ENCODE assay signal across 26 mouse cellular contexts in genomic region chr1:86493783-86494182, GRCm38 (mm10). TPM values are rescaled to one million over a fixed set of nuclear protein-coding genes. Genes with fewer than 3 reads are reported as not detected.
DNase-seq lines count a peak whose midpoint lies in the region; ATAC-seq and TF ChIP-seq lines count a peak whose summit lies in the region.
"Had no signal": no experiment of that assay in that cellular context is flagged by ENCODE, and none has a peak within 500 bp of the region (broad histone marks: within the 10 kb centered on the region; RNA-seq: fewer than 3 reads in every experiment).

No protein-coding gene starts in this region.

- H3K27me3 ChIP-seq in heart, embryonic 11.5 days (ENCODE audit: control insufficient read depth, insufficient read depth, low read length), result no peaks in the 10 kb centered on the region
- no peaks in the 10 kb centered on the region for H3K27me3 ChIP-seq in kidney, embryonic 16.5 days (ENCODE audit: insufficient read depth, low read length)
- H3K27me3 ChIP-seq in E14TG2a.4 (ENCODE audit: insufficient read depth, low read length) (no peaks in the 10 kb centered on the region), ES-Bruce4 (ENCODE audit: control insufficient read depth, insufficient read depth, low read length, poor library complexity, severe bottlenecking) (no peaks in the 10 kb centered on the region)
- H3K27me3 ChIP-seq: embryonic facial prominence, embryonic 12.5 days; embryonic facial prominence, embryonic 15.5 days; Patski had no signal

- TF ChIP-seq POLR2A in ES-Bruce4 (IDR thresholded peaks at IDR 0.05; ENCODE audit: insufficient read depth, low read length), result no peak

- ATAC-seq in heart, embryonic 11.5 days (replicated peaks; ENCODE audit: insufficient number of reproducible peaks, low FRiP score, low TSS enrichment), result no peak
- ATAC-seq in kidney, embryonic 16.5 days (ENCODE audit: low FRiP score, low TSS enrichment), result no peak
- ATAC-seq: CD4-positive, CD25-positive, alpha-beta regulatory T cell, adult 4 months; forebrain, embryonic 14.5 days; forebrain, postnatal 0 days; hindbrain, postnatal 0 days; inflammation-experienced regulatory T-cells, adult 6 months; Patski had no signal

- no peaks in the 10 kb centered on the region for H3K9me3 ChIP-seq in heart, embryonic 11.5 days (replicated peaks; ENCODE audit: control insufficient read depth, low read length)
- H3K9me3 ChIP-seq in kidney, embryonic 16.5 days (ENCODE audit: low read length), result no peaks in the 10 kb centered on the region
- no peaks in the 10 kb centered on the region for H3K9me3 ChIP-seq in E14TG2a.4 (ENCODE audit: low read length)
- no peaks in the 10 kb centered on the region for H3K9me3 ChIP-seq in ES-Bruce4 (replicated peaks; ENCODE audit: control insufficient read depth, insufficient read depth, low read length, poor library complexity, severe bottlenecking)
- H3K9me3 ChIP-seq: embryonic facial prominence, embryonic 12.5 days; embryonic facial prominence, embryonic 15.5 days; G1E; heart, embryonic 10.5 days had no signal

- no peak overlapping the region for H3K4me3 ChIP-seq in heart, embryonic 11.5 days (ENCODE audit: low read depth, low read length)
- H3K4me3 ChIP-seq in kidney, embryonic 16.5 days (ENCODE audit: low read length), result no peak overlapping the region
- H3K4me3 ChIP-seq in E14TG2a.4 (replicated peaks; ENCODE audit: low read length) (peak overlapping the region; percentile 35; the same call in 1 of the 2 replicates), ES-Bruce4 (ENCODE audit: low read depth, low read length) (no peak overlapping the region)
- H3K4me3 ChIP-seq: embryonic facial prominence, embryonic 12.5 days; embryonic facial prominence, embryonic 15.5 days; heart, adult 2 months; heart, embryonic 10.5 days had no signal

- H3K4me1 ChIP-seq in heart, embryonic 11.5 days (ENCODE audit: control insufficient read depth, insufficient read depth, low read length), result peaks cover 26% of the 10 kb centered on the region
- peaks cover 49% of the 10 kb centered on the region for H3K4me1 ChIP-seq in kidney, embryonic 16.5 days (ENCODE audit: insufficient read depth, low read length)
- H3K4me1 ChIP-seq in E14TG2a.4 (replicated peaks; ENCODE audit: low read depth, low read length) (peaks cover 99% of the 10 kb centered on the region), ES-Bruce4 (ENCODE audit: control insufficient read depth, insufficient read depth, low read length) (peaks cover 29% of the 10 kb centered on the region)

- no peak for TF ChIP-seq EP300 in ES-Bruce4 (IDR thresholded peaks at IDR 0.05; ENCODE audit: insufficient read depth, low read depth, low read length)

- 80% methylated on average over 3 of the region's 3 CpGs for WGBS in heart, embryonic 11.5 days (ENCODE audit: insufficient replicate concordance)
- 67% methylated on average over 3 of the region's 3 CpGs for WGBS in kidney, embryonic 16.5 days

- no peak overlapping the region for H3K27ac ChIP-seq in heart, embryonic 11.5 days (ENCODE audit: low read depth, low read length)
- H3K27ac ChIP-seq in kidney, embryonic 16.5 days (ENCODE audit: low read length), result 0 out of 2 replicates have a peak overlapping the region, but pooled peaks have one; percentile 21
- peak overlapping the region; percentile 55 for H3K27ac ChIP-seq in ES-Bruce4 (ENCODE audit: insufficient read depth, low read length)
- H3K27ac ChIP-seq: embryonic facial prominence, embryonic 12.5 days; embryonic facial prominence, embryonic 15.5 days; heart, adult 2 months; heart, embryonic 10.5 days; hindbrain, embryonic 14.5 days; hindbrain, postnatal 0 days had no signal

- no peak overlapping the region for H3K9ac ChIP-seq in heart, embryonic 11.5 days (ENCODE audit: low read depth, low read length)
- no peak overlapping the region for H3K9ac ChIP-seq in kidney, embryonic 16.5 days (replicated peaks; ENCODE audit: low read length)
- H3K9ac ChIP-seq in ES-Bruce4 (ENCODE audit: low read depth, poor library complexity, severe bottlenecking), result no peak overlapping the region
- H3K9ac ChIP-seq: embryonic facial prominence, embryonic 12.5 days; embryonic facial prominence, embryonic 15.5 days; forebrain, postnatal 0 days; hindbrain, embryonic 14.5 days had no signal

- intact Hi-C loops in left cerebral cortex, postnatal 10 days (cut with DNase I), result no loop called here

- TF ChIP-seq CTCF in E14TG2a.4 (conservative IDR thresholded peaks at IDR 0.05; ENCODE audit: low read length) (no peak), ES-Bruce4 (IDR thresholded peaks at IDR 0.05; ENCODE audit: low read depth, low read length) (no peak)

- peak; percentile 72 for DNase-seq in heart, adult 11 months
- DNase-seq in kidney, postnatal 14 days, result no peak
- no peak for DNase-seq in left cerebral cortex, postnatal 10 days (ENCODE audit: extremely low spot score in 1 of 2, low spot score in 2 of 2)
- DNase-seq in spleen, postnatal 4 days (ENCODE audit: low spot score in 2 of 2), result no peak
- DNase-seq: adrenal gland, postnatal 10 days; adrenal gland, postnatal 36 days; cerebellum, adult 2 months; cerebellum, adult 9-11 months; cerebellum, postnatal 25 days; forebrain, postnatal 0 days; gastrocnemius, postnatal 10 days; heart, adult 2 months had no signal

- H3K36me3 ChIP-seq in heart, embryonic 11.5 days (ENCODE audit: control insufficient read depth, insufficient read depth, low read length), result no peaks in the 10 kb centered on the region
- H3K36me3 ChIP-seq in kidney, embryonic 16.5 days (ENCODE audit: insufficient read depth, low read length), result no peaks in the 10 kb centered on the region
- H3K36me3 ChIP-seq in E14TG2a.4 (ENCODE audit: insufficient read depth, low read length), result no peaks in the 10 kb centered on the region
- H3K36me3 ChIP-seq in ES-Bruce4 (ENCODE audit: control insufficient read depth, insufficient read depth, low read length, poor library complexity, severe bottlenecking), result no peaks in the 10 kb centered on the region
- H3K36me3 ChIP-seq: embryonic facial prominence, embryonic 12.5 days; embryonic facial prominence, embryonic 15.5 days; heart, embryonic 10.5 days had no signal

- H3K4me2 ChIP-seq in heart, embryonic 11.5 days, result no peak overlapping the region
- H3K4me2 ChIP-seq in kidney, embryonic 16.5 days (replicated peaks; ENCODE audit: low read depth, low read length), result no peak overlapping the region
- H3K4me2 ChIP-seq: embryonic facial prominence, embryonic 12.5 days; embryonic facial prominence, embryonic 15.5 days; hindbrain, embryonic 14.5 days had no signal

RNA-seq across cellular contexts. Expression of gene Ptma, which starts 32.7 kb away (rescaled TPM):
- polyA plus RNA-seq in heart, embryonic 11.5 days (2014; fragmentation: Nextera tagmentation; extraction: Ambion mirVana), result 1,195 and 1,343 TPM in 2 replicates
- polyA plus RNA-seq in kidney, embryonic 16.5 days (2015; fragmentation: Nextera tagmentation; extraction: Ambion mirVana), result 2,279 and 2,662 TPM in 2 replicates
- 3,893 and 3,930 TPM in 2 replicates for polyA plus RNA-seq in ES-Bruce4 (2011; ENCODE audit: insufficient read depth, insufficient read length, low read depth, missing spikeins)
- 100 to 1,000 TPM; 438 to 477 TPM for total RNA-seq in left cerebral cortex, postnatal 10 days (2021)
